In the genomic region with DNA sequence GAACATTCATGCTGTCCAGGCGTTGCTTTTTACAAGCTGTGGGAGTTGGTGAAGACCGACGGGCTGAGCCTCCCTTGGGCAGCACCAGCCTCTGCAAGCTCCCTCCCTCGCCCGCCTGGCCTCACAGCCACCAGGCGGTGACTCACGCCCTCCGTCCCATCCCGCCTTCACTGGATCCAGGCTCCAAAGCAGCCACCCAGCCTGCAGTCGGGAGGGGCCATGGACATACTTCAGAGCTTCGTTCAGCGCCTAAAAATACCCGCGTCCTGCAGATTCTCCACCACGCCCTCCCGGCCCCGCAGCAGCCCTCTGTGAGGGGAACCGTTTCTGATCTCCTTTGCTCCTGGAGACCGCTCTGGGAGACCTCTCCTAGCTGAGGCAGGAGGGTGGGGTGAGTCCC, we compare ENCODE assay signal across 9 mouse cellular contexts. TPM values are rescaled to one million over a fixed set of nuclear protein-coding genes. Genes with fewer than 3 reads are reported as not detected.
DNase-seq lines count a peak whose midpoint lies in the region; ATAC-seq lines count a peak whose summit lies in the region.
"Had no signal": no experiment of that assay in that cellular context is flagged by ENCODE, and none has a peak within 500 bp of the region (broad histone marks: within the 10 kb centered on the region; RNA-seq: fewer than 3 reads in every experiment).

No protein-coding gene starts in this region.

- H3K36me3 ChIP-seq in hindbrain, embryonic 16.5 days (ENCODE audit: control insufficient read depth, insufficient read depth, low read length), result no peaks in the 10 kb centered on the region; the same call in 1 of the 2 replicates
- H3K36me3 ChIP-seq in lung, embryonic 16.5 days (ENCODE audit: control insufficient read depth, insufficient read depth, low read length), result peaks cover 2% of the 10 kb centered on the region

- H3K4me1 ChIP-seq in hindbrain, embryonic 16.5 days (ENCODE audit: control insufficient read depth, insufficient read depth, low read depth, low read length), result peaks cover 5% of the 10 kb centered on the region
- peaks cover 11% of the 10 kb centered on the region; the same call in 1 of the 2 replicates for H3K4me1 ChIP-seq in lung, embryonic 16.5 days (replicated peaks; ENCODE audit: control insufficient read depth, insufficient read depth, low read length)

- DNase-seq in frontal cortex, postnatal 14 days (ENCODE audit: low spot score in 2 of 2), result no peak
- DNase-seq in ZHBTc4 (ENCODE audit: low read depth, low spot score), result peak; percentile 82
- DNase-seq in gastrocnemius, postnatal 10 days, result peak; percentile 74
- DNase-seq in urinary bladder, adult 2 months (ENCODE audit: low spot score), result peak; percentile 63
- no peak for DNase-seq in thymus, postnatal 25 days

- no peak overlapping the region for H3K27ac ChIP-seq in hindbrain, embryonic 16.5 days (ENCODE audit: low read depth, low read length)
- 0 out of 2 replicates have a peak overlapping the region, but pooled peaks have one; percentile 36 for H3K27ac ChIP-seq in lung, embryonic 16.5 days (ENCODE audit: low read length)

- no peak overlapping the region for H3K4me3 ChIP-seq in hindbrain, embryonic 16.5 days (ENCODE audit: low read length)
- H3K4me3 ChIP-seq in lung, embryonic 16.5 days (ENCODE audit: low read length), result peak overlapping the region; percentile 7; the same call in 1 of the 2 replicates

- WGBS in hindbrain, embryonic 16.5 days, result 10% methylated on average over 19 of the region's 19 CpGs
- WGBS in lung, embryonic 16.5 days, result 4% methylated on average over 19 of the region's 19 CpGs

- H3K27me3 ChIP-seq in hindbrain, embryonic 16.5 days (replicated peaks; ENCODE audit: control insufficient read depth, insufficient read depth, low read length), result no peaks in the 10 kb centered on the region
- H3K27me3 ChIP-seq in lung, embryonic 16.5 days (ENCODE audit: control insufficient read depth, insufficient read depth, low read depth, low read length), result no peaks in the 10 kb centered on the region
- H3K27me3 ChIP-seq: CH12.LX had no signal

- peak overlapping the region; percentile 12; the same call in 1 of the 2 replicates for H3K9ac ChIP-seq in hindbrain, embryonic 16.5 days (ENCODE audit: low read depth, low read length)
- H3K9ac ChIP-seq in lung, embryonic 16.5 days (ENCODE audit: low read length), result peak overlapping the region; percentile 61

- ATAC-seq in frontal cortex, adult (ENCODE audit: low TSS enrichment), result peak; percentile 65
- no peak for ATAC-seq in hindbrain, embryonic 16.5 days
- ATAC-seq in lung, embryonic 16.5 days (ENCODE audit: low read depth), result peak; percentile 83

- H3K9me3 ChIP-seq in hindbrain, embryonic 16.5 days (ENCODE audit: control insufficient read depth, low read length), result no peaks in the 10 kb centered on the region
- no peaks in the 10 kb centered on the region for H3K9me3 ChIP-seq in lung, embryonic 16.5 days (ENCODE audit: control insufficient read depth, low read length)

- H3K4me2 ChIP-seq in hindbrain, embryonic 16.5 days (ENCODE audit: low read length), result no peak overlapping the region
- H3K4me2 ChIP-seq in lung, embryonic 16.5 days (ENCODE audit: low read depth, low read length), result peak overlapping the region; percentile 40

RNA-seq across cellular contexts. Expression of a gene that starts 9.1 kb away (rescaled TPM):
- 10 to 100 TPM; 82.3 to 83.0 TPM for total RNA-seq in gastrocnemius, postnatal 10 days (2021)
- 168 and 169 TPM in 2 replicates for polyA plus RNA-seq in hindbrain, embryonic 16.5 days (2015; fragmentation: Nextera tagmentation; extraction: Ambion mirVana)
- 197 and 214 TPM in 2 replicates for polyA plus RNA-seq in lung, embryonic 16.5 days (2015; fragmentation: Nextera tagmentation; extraction: Ambion mirVana)
- polyA plus RNA-seq in urinary bladder, adult 2 months (2012; rRNA removed), result 97.8 and 99.4 TPM in 2 replicates

RNA-seq across cellular contexts. Expression of a gene that starts 16.6 kb away (rescaled TPM):
- total RNA-seq in gastrocnemius, postnatal 10 days (2021), result 100 to 1,000 TPM in 1 of 2 experiments, 10 to 100 TPM in 1; 79.2 to 130 TPM
- 60.0 and 69.0 TPM in 2 replicates for polyA plus RNA-seq in hindbrain, embryonic 16.5 days (2015; fragmentation: Nextera tagmentation; extraction: Ambion mirVana)
- polyA plus RNA-seq in lung, embryonic 16.5 days (2015; fragmentation: Nextera tagmentation; extraction: Ambion mirVana), result 26.2 and 28.8 TPM in 2 replicates
- 132 and 153 TPM in 2 replicates for polyA plus RNA-seq in urinary bladder, adult 2 months (2012; rRNA removed)

RNA-seq across cellular contexts. Expression of a gene that starts 21.1 kb away (rescaled TPM):
- not detected for total RNA-seq in gastrocnemius, postnatal 10 days (2021)
- polyA plus RNA-seq in hindbrain, embryonic 16.5 days (2015; fragmentation: Nextera tagmentation; extraction: Ambion mirVana), result 0.10 TPM in 1 of 2 replicates, not detected in the other
- not detected in 2 replicates for polyA plus RNA-seq in lung, embryonic 16.5 days (2015; fragmentation: Nextera tagmentation; extraction: Ambion mirVana)
- polyA plus RNA-seq in urinary bladder, adult 2 months (2012; rRNA removed), result not detected in 2 replicates
- total RNA-seq: CH12.LX had no signal

RNA-seq across cellular contexts. Expression of a gene that starts 22.0 kb away (rescaled TPM):
- total RNA-seq in gastrocnemius, postnatal 10 days (2021), result 10 to 100 TPM; 22.5 to 23.4 TPM
- 78.3 and 87.6 TPM in 2 replicates for polyA plus RNA-seq in hindbrain, embryonic 16.5 days (2015; fragmentation: Nextera tagmentation; extraction: Ambion mirVana)
- polyA plus RNA-seq in lung, embryonic 16.5 days (2015; fragmentation: Nextera tagmentation; extraction: Ambion mirVana), result 43.6 and 46.7 TPM in 2 replicates
- 19.2 and 20.6 TPM in 2 replicates for polyA plus RNA-seq in urinary bladder, adult 2 months (2012; rRNA removed)

RNA-seq across cellular contexts. Expression of a gene that starts 36.1 kb away (rescaled TPM):
- not detected for total RNA-seq in gastrocnemius, postnatal 10 days (2021)
- 0.19 TPM in 1 of 2 replicates, not detected in the other for polyA plus RNA-seq in hindbrain, embryonic 16.5 days (2015; fragmentation: Nextera tagmentation; extraction: Ambion mirVana)
- polyA plus RNA-seq in lung, embryonic 16.5 days (2015; fragmentation: Nextera tagmentation; extraction: Ambion mirVana), result 0.26 TPM in 1 of 2 replicates, not detected in the other
- 0.46 and 0.56 TPM in 2 replicates for polyA plus RNA-seq in urinary bladder, adult 2 months (2012; rRNA removed)

Comparison
In these comparisons a context has a peak if more than half of its experiments do, and no peak if none do; other contexts are left out.
1. DNase-seq: peak in ZHBTc4 (single experiment), gastrocnemius, postnatal 10 days (single experiment) and urinary bladder, adult 2 months (single experiment); none in frontal cortex, postnatal 14 days (0 of 2) and thymus, postnatal 25 days (single experiment).